Mouse (Mus musculus) ES-E14 (cell line): Measurements from ENCODE around the gene Ndel1.

Source experiments
- CHD2 ChIP-seq: IDR thresholded peaks from 2 replicates; pipeline ENCODE4 v1.6.1; 2014; ENCODE audit warnings: mild to moderate bottlenecking, low read depth, low read length, inconsistent platforms
- HCFC1 ChIP-seq: IDR thresholded peaks from 2 replicates; pipeline ENCODE4 v1.6.1; 2012; ENCODE audit warnings: low read length, inconsistent platforms, borderline replicate concordance; ENCODE audit not compliant: insufficient read depth
- MAFK ChIP-seq: IDR thresholded peaks from 2 replicates; pipeline ENCODE4 v1.6.1; 2014; ENCODE audit warnings: mild to moderate bottlenecking, low read depth, low read length, inconsistent platforms; ENCODE audit not compliant: insufficient read depth
- ZC3H11A ChIP-seq: IDR thresholded peaks from 2 replicates; pipeline ENCODE4 v1.6.1; 2012; ENCODE audit warnings: low read depth, mild to moderate bottlenecking, inconsistent platforms, low read length, borderline replicate concordance
- ZNF384 ChIP-seq: IDR thresholded peaks from 2 replicates; pipeline ENCODE4 v1.6.1; 2012; ENCODE audit warnings: low read depth, low read length, inconsistent platforms

DNA sequence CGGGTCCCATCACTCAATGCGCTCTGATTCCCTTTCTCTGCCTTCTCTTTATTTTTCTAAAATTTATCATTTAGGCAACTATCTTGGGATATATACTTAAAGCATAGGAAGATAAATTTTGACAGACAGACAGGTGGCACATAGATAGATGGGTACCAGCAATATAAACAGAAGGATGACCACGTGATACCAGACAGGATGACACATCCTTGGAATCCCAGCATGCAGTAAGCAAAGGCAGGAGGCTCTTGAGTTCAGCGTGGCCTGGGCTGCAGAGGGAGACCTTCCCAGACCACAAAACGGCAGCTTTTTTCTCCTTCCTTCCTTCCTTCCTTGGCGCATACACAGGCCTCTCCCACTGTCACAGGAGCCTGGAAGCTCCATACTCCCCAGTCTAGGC lies 26.2 kb upstream of the Ndel1 start:
- no peak for TF ChIP-seq HCFC1
- no peak for TF ChIP-seq MAFK
- TF ChIP-seq ZC3H11A: no peak
- no peak for TF ChIP-seq CHD2
- no peak for TF ChIP-seq ZNF384
